Mouse (Mus musculus): ENCODE measurements around the gene Tdg.
A peak's percentile ranks its signal among the peaks of the same experiment; 100 is the strongest.
"Not testable (repeated sequence)": the region's sequence is repeated elsewhere in the genome, so short reads cannot be mapped to it uniquely, and the experiment has no call there.

Gene Tdg

DNA sequence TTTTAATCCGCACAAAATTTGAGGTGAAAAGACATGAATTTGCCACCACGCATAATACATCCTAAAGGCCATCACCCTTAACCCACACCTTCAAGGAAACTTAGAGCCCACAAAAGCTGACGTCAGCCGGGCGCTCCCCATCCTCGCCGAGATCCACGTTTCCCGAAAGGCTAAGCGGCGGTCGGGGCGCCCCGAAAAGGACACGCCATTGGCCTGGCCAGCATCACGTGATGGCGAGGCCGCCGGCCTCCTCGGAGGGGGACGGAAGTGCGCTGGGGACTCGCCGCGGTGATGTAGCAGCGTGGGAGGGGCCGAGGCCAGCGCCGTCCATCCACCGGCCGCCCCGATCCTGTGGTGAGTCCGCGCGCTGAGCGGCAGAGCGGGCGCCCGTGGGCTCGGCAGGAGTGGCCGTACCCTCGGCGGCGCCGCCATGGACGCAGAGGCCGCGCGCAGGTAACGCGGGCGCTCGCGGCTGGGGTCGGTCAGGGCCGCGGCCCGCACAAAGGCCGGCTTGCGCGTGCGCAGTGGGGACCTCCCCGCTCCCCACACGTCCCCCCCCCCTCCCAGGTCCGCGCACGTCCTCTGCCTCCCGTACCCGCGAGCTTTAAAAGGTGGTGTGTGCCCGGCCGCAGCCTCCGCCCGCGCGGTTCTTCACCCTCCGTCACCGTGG is at the start of gene Tdg:
TSS of gene Tdg (plus strand) at position 243 of the 670 bp plus-strand sequence.
- DNase-seq: peak; percentile 90

DNA sequence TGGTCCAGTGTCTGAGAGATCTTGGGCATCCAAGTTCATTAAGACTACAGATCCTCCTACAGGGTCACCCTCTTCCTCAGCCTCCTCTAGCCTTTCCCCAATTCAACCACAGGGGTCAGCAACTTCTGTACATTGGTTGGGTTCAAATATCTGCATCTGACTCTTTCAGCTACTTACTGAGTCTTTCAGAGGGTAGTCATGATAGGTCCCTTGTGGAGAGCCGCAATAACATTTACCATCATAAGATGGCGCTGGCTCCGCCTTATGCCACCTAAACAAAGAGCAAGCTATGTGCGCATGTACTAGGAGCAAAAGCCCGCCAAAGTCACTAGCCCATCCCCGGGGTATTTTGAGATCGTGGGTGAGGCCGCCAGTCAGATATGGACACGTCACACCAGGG is 40.0 kb upstream of the Tdg start:
- not testable (repeated sequence) for DNase-seq

DNA sequence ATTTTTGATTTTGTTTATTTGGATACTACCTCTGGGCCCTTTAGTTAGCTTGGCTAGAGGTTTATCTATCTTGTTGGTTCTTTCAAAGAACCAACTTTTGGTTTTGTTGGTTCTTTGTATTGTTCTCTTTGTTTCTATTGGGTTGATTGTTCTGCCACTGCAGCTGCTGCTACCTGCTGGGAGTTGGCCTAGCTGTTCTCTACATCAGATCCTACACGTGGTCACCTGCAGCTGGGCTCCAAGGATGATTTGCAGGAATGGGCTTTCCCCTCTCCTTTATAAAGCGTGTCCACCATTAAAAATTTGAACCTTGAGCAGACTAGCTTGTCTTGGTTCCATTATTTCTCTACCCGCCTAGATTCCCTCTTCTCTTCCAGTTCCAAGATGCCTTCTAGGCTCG is 35.2 kb upstream of the Tdg start:
- not testable (repeated sequence) for DNase-seq

DNA sequence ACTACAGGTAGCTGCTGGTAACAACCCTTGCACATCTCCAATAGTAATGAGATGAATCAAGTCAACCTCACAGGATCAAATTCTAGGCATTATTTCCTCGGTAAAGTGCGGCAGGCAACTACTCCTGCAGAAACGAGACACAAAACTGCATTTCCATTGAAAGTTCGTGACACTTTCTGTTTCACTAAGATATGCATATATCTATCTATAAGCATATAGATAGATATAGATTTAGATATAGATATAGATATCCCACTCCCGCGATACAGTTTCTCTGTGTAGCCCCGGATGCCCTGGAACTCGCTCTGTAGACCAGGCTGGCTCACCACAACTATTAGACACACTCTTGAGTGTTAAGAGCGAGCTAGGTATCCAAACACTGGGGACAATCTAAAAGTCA is 7.4 kb upstream of the Tdg start:
- no peak for DNase-seq

DNA sequence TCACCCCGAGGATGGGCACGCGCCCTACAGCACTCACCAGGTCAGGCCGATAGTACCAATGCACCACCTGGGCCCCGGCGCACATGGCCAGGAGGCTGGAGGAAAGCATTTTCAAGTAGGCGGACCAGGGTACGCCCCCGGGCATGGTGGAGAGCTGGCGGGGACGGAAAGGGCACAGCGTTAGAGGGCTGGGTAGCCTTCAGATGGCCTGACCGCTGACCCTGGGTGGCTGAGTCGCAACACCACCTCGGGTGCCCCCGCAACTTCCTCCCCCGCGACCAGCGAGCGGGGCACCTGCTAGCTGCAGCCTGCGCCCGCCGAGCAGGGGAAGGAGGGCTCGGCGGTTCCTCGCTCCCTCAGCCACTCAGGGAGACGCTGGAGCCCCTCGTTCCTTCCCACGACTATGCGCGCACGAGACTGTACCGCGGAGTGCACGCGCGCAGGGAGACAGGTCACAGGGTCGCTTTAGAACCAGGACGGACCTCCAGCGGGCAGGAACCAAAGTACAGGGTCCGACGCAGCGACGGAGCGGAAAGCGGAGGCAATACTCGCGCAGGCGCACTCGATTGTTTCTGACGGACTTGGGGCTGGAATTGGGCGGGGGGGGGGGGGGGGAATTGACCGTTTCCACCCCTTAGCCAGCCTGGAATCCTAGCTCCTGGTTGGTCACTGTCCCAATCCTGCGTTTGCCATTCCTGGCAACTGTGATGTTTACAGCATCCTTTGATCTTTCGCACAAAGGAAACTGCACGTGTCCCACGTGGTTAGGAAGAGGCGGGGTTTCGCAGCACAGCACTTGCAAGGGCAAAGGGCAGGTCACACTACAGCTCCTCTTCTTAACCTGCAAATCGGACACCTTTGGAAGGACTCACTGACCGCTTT is 6.7 kb upstream of the Tdg start, which contains the start of gene 1190007I07Rik:
TSS of gene 1190007I07Rik (minus strand) at position 558 of the 882 bp plus-strand sequence.
- peak; percentile 96 for DNase-seq

DNA sequence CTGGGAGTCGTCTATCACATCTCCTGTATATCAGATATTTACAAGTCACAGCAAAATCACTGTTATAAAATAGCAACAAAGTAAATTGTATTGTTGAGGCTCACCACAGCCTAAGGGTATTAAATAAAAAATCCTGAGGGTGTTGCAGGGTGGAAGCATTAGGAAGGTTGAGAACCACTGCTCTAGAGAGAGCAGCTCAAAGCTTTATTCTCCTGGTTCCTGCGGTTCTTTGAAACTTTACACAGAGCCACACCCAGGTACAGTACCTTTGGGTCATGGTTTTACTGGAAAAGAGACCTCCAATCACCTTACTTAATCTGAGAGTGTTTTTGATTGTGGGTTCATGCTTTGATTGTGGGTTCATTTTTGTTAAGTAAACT is 6.1 kb upstream of the Tdg start:
- DNase-seq: not testable (repeated sequence)

DNA sequence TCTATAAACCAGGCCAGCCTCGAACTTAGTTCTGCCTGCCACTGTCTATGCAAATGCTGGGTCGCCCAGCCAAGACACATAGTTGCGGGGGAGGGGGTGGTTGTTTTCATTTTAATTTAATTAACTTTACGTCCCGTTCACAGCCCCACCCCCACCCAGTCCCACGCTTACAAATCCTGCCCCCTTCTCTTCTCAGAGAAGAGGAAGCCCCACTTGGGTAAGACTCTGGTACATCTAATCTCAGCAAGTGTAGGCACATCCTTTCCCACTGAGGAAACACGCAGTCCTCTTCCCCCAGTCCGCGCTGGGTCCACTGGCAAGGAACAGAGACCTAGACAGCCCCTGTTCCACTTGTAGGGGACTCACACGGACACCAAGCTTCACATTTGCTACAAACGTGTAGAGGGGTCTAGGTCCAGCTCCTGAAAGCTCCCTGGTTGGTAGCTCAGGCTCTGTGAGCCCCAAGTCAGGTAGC is 480 bp upstream of the Tdg start:
- DNase-seq: peak; percentile 14

DNA sequence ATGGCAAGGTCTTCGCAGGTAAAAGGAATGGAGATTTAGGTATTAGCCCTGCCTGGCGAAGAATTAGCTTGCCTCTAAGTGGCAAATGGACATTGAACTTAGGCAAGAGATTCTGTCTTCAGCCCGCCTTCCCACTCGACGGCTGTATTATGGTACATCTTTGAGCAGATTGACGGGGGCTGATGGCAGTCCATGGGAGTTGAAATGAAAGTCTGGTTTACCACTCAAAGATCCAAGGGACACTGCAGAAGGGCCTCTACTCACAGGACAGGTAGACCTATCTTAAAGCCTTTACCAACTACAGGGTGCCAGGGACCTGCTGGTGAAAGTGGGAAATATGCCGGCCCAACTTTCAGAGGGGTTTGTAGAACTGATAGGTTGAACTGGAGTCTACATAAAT is 869 bp downstream of the Tdg start:
- no peak for DNase-seq

DNA sequence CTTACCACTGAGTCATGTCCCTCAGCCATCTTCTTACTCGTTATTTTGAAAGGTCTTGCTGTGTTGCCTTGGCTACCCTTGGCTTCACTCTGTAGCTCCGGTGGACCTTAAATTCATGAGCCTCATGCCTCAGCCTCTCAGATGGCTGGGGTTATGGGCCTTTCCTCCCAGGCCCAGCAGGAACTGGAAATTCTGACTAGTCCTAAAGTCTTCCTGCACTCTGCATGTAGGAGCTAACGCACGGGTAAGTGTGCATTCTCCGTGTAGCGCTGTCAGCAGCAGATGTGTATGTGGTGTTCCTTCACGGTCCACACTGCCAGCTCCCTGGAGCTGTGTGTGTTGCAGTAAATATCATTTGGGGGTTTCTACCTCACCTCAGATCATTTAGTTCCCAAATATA is 1.5 kb downstream of the Tdg start:
- no peak for DNase-seq

DNA sequence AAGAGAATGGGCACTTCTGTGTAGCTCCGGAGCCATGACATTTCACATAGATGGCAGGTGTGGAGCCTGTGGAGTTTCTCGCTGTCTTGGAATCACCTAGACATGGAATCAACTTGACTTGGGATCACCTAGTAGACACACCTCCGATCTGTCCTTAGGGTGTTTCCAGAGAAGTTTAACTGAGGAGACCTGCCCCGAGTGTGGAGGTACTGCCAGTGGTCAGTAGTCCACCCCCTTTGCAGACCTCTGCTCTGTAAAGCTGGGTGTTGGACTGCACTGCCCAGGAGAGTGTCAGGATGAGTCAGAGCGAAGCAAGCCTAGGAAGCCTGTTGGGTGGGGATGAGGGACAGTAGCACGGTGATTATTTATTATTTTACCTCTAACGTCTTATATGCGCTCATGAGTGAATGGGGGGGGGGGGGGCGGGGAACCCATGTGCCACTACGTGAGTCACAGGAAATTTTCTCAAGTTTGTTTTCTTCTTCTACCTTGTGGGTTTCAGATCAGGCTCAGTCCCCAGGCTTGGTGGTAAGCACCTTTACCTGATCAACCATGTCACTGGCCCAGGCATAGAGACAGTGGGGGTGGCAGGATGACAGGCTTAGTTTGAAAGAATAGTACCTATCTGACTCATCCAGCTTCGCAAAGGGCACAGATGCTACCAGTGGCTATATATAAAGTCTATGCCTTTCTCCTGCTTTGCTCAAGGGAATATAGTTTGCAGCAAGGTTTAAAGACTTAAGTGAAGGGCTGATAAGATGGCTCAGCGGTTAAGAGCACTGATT is 3.1 kb downstream of the Tdg start:
- DNase-seq: no peak

DNA sequence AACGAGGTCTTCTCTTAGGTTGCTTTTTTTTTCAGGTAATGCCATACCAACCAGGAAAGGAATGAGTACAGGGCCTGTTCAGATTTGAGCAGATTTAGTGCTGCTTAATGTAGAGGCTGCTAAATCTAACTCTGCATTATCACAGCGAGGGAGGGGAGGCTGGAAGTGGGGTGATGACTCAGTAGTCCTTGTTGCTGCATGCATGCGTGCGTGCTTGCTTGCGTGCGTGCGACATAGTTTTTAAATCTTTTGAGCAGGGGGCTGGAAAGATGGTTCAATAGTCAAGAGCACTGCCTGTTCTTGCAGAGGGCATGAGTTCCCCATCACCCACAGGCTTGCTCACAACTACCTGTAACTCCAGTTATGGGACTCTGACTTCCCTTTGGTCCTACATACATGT is 4.7 kb downstream of the Tdg start:
- no peak for DNase-seq

DNA sequence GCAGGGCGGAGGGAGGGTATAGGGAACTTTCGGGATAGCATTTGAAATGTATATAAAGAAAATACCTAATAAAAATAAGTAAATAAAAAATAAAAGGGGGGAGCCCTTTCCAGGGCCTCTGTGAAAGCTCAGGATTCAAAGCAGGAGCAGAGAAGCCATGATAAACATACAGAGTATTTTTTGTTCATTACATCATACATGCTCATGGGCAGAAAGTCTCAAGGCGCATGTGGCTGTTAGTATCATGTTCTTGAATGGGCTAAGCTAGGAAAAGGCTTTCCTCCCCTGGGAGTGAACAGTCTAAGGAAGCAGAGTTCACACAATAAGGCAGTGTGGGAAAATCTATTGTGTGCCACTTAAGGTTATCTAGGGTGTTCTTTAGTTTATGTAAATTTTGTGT is 6.7 kb downstream of the Tdg start:
- no peak for DNase-seq

DNA sequence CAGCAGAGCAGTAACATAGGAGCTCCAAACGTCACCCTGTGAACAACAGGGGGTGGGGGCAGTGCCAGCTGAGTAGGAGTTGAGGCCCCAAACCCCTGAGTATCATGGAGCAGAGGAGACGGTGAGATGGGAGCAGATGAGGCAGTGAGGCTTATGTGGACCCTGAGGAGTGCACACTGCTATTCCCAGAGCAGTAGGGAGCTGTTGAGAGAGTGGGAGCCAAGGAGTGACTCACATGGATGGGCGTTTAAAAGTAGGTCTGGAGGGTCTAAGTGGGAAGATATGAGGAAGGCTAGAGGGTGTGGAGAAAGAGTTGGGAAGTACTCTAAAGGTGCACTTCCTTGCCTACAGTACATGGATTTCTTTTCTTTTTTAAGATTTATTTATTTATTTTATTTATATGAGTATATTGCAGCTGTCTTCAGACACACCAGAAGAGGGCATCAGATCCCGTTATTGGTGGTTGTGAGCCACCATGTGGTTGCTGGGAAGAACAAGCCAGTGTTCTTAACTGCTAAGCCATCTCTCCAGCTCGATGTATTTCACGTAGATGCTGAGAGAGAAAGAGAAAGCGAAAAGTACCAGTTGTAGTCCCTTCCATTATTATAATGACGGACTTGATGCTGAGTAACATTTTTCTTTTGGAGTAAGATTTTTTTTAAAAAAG is 9.5 kb downstream of the Tdg start:
- DNase-seq: no peak

DNA sequence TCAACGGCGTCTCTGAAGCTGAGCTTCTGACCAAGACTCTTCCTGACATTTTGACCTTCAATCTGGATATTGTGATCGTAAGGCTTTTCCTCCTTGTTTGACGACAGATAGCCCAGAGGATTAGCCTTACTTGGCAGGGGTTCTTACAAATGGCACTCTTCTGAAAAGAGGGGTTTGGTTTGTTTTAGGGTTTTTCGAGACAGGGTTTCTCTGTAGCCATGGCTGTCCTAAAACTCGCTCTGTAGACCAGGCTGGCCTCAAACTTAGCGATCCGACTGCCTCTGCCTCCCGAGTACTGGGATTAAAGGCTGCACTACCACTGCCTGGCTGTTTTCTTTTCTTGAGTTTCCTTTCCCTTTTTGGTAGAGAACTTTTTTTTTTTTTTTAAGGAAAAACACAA is 11.9 kb downstream of the Tdg start:
- DNase-seq: no peak

DNA sequence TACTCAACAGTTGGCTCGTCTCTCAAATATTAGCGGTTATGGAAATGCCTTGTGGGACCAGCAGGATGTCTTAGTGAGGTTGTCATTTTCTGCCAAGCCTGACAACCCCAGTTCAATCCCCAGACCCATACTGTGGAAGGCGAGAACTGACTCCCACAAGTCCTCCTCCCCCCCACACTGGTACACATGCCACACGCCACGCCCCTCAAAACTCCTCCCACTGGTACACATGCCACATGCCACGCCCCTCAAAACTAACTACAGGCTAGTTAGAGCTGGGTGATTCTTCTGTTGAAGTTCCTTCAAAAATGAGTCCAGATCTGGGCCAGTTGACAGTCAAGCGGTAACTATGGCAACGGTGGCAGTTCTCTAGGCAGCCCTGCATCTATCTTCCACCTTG is 16.5 kb downstream of the Tdg start:
- DNase-seq: no peak

DNA sequence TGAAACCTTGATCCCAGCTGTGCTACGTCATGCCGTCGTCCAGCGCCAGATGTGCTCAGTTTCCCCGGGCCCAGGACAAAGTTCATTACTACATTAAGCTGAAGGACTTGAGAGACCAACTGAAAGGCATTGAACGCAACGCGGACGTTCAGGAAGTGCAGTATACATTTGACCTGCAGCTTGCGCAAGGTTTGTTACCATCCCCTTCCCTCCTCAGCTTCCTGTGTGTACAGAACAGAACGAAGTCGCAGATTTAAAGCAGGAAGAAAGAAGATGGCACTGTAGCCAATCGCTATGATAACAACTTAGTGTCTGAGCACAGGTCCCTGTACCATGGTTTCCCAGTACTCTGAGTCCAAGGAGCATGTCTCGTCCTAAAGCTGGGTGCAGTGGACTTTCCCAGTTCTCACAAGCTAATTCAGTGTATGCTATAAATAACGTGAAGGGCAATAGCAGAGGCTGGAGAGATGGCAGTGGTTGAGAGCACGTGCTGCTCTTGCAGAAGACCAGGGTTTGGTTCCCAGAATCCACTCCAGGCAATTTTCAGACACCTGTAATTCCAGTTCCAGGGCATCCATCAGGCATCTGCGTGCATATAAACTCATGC is 17.7 kb downstream of the Tdg start:
- no peak for DNase-seq

DNA sequence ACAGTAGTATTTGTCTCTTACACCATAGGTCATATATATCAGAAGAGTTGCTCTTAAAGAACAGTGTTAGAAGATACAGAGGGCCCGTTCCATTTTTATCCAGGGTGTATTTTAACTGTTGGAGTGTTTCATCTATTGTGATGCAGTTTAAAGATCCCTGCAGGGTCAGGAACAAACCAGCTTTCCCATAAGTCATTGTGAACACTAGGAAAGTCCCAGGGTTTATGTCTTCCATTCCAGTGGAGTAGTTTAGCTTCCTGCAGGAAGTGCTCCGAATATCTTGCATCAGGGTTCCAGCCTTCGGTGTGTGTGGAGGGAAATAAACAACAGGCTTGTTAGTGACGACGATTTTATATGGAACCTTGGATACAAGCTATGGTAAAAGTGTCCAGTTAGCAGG is 21.6 kb downstream of the Tdg start:
- no peak for DNase-seq

DNA sequence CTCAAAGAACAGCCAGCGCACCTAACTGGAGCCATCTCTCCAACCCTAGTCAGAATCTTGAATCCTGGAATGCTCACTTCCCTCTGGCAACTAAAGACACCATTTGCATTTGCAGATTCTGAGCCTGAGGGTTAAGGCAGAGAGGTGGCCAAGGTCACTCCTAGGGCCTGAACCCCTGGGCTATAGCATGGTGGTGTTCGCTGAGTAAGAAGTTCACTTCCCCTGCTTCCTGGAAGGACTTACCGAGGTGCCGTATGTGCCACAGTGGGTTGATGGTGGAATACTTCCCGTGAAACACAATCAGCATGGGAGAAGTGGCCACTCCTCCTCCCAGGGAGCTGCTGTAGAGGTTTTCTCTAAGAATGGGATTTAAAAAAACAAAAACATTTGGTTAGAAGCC is 23.0 kb downstream of the Tdg start:
- no peak for DNase-seq

DNA sequence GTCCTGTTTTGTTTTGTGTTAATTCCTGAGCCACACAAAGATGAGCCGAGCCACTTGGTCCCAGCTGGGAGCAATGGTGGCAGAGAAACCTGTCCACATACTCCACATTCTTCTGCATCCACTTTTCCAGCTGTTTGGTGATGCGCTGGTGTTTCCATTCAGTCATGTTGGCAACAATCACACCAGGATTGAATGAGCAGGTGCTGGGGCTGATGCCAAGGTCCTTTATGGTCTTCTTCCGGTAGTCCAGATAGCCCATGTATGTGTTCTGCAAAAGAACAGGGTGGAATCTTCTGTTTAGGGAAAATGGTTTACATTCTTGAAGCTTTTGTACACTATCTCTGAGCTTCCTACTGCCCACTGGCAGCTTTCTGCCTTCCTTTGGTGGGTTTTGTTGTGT is 25.0 kb downstream of the Tdg start:
- DNase-seq: no peak

DNA sequence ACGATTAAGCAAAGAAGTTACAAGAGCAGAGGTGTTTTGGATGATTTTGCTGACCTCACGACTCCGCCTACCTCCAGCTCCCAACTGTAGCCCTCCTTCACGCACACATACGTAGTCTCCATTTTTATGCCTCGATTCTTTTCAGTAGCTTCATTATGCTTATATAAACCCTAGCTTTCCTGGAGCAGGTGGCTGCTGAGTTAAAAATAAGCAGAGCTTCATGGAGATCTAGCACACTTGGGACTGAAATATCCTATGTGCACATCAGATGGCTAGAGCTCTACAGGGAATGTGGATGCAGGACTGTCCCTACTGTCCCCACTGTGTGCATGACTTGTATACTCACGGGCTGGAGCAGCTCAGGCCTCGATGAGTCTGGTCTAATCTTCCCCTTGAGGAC is 32.2 kb downstream of the Tdg start:
- DNase-seq: no peak

DNA sequence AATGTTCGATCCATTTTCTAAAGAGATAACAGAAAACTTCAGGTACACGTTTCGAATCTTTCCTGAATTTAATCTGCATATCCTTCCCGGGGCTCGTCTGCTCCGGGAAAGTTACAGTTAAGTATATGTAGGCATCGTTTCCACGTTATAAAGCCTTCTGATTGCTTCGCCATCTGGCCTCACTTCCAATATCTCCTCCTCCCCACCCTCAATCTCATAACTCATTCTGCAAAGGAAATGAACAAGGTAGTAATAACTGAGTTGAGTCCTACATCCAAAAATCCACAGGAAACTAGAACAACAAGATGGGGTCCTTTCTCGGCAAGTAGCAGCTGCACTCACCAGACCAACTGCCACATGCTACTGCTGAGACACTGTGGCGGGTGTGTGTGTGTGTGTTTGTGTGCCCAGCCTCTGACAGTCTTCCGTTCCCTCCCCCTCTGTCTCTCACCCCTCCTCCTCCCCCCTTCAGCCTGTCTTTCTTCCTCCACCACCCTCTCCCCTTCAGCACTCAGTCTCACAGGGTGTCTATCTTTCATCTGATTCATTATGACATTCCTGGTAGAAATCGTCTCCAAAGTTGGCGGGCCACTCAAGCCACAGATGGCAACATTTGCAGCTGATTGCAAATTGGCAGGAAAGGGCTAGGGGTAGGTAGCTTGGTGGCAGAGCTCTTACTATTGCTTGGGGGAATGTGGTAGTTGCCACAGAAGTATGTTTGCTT is 32.8 kb downstream of the Tdg start:
- DNase-seq: no peak

DNA sequence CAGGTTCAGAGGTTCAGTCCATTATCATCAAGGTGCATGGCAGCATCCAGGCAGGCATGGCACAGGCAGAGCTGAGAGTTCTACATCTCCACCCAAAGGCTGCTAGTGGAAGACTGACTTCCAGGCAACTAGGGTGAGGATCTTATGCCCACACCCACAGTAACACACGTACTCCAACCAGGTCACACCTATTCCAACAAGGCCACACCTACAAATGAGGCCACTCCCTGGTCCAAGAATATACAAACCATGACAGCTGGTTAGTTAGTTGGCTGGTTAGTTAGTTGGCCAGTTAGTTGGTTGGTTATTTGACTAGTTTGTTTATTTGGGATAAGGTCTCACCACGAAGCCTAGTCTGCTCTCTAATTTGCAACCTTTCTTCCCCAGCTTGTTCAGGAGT is 33.7 kb downstream of the Tdg start:
- no peak for DNase-seq
